Mouse (Mus musculus) adrenal gland, adult (tissue): ENCODE measurements around the gene Exoc3l2.
"Not testable (repeated sequence)": the region's sequence is repeated elsewhere in the genome, so short reads cannot be mapped to it uniquely, and the experiment has no call there.

Experiments
- DNase-seq, 2 experiments: peaks; one replicate each; pipeline ENCODE4 v3.0.0; 2022 to 2023; ENCODE audit warnings: low spot score in 1 of 2; ENCODE audit not compliant: inconsistent age in 2 of 2

Gene Exoc3l2

DNA sequence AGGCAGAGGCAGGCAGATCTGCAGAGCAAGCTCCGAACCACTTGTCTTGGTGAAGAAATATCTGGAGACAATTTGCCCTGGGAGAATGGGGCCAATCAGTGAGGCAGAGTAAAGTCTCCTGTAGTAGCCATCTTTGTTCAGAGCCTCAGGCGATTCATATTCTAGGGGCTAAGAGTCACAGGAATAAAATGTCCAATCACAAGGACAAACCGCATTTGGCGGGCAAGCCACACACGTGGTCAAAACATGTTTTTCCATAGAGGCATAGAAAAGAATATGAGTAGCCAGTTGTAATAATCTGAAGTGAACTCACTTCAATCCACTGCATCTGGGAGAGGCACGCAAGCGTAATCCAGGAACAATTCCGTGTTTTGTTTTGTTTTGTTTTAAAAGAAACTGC is 20.1 kb downstream of the Exoc3l2 start:
- peak in 1 of 2 experiments; percentile 54 for DNase-seq

DNA sequence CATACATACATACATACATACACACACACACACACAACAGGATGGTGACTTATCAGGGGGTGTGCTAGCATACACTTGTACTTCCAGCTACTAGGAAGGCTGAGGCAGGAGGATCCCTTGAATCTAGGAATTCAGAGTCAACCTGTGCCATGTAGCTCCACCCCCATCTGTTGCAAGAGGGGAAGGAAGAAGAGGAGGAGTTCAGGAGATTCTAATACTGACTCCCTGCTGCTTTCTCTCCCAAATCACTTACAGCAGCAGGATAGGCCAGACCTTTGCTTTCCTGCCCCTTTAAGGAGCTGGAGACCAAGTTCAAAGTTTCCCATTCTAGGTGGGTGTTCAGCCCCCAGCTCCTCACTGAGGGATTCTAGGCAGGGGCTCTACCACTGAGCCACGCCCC is 22.4 kb downstream of the Exoc3l2 start:
- DNase-seq: no peak

DNA sequence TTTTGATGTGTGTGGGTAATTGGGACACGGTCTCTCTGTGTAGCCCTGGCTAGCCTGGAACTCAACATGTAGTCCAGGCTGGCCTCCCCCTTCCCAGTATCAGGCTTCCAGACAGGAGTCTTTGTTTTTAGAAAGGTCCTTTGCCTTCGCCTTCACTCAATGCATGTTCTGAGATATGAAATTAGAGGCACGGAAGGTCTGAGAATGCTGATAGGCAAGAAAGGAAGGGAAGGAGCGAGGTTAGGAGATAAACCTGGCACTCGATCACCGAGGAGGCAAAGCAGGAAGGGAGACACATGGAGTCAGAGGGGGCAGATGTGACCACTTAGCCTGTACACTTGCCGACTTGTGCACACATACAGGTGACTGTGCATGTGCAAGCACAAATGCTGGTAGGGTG is 23.4 kb downstream of the Exoc3l2 start:
- no peak for DNase-seq

DNA sequence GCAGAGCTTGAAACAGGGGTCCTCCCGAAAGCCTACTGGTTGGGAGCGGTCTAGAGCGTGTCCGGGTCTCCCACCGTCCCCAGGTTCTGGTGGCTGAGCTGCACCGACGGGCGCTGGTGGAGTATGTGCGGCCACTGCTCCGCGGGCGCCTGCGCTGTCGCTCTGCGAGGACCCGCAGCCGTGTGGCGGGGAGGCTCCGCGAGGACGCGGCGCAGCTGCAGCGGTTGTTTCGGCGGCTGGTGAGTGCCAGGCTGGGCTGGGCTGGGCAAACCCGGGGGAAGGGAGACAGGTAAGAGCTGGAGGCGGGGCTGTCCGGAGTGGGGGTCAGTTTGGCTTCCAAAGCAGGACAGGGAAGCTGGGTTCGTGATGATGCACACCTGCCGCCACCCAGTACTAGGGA is 26.4 kb downstream of the Exoc3l2 start:
- no peak for DNase-seq

DNA sequence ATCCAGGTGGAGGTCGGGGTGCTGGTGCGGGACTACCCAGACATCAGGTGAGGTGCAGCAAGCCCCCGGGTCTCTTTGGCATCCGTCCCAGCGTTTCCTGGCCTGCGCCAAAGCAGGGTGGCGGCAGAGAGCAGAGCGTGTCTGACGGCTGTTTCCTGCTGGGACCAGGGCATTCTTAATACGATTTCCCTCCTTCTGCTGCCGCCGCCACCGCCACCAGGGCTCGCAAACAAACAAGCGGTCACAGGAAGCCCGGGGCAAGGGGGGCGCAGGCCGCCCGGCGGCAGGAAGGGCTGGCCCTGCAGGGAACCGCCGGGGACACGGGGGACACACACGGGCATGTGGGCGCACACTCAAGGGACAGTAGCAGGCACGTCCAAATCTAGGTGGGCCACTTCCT is 28.6 kb downstream of the Exoc3l2 start:
- DNase-seq: peak; percentile 80 to 86

DNA sequence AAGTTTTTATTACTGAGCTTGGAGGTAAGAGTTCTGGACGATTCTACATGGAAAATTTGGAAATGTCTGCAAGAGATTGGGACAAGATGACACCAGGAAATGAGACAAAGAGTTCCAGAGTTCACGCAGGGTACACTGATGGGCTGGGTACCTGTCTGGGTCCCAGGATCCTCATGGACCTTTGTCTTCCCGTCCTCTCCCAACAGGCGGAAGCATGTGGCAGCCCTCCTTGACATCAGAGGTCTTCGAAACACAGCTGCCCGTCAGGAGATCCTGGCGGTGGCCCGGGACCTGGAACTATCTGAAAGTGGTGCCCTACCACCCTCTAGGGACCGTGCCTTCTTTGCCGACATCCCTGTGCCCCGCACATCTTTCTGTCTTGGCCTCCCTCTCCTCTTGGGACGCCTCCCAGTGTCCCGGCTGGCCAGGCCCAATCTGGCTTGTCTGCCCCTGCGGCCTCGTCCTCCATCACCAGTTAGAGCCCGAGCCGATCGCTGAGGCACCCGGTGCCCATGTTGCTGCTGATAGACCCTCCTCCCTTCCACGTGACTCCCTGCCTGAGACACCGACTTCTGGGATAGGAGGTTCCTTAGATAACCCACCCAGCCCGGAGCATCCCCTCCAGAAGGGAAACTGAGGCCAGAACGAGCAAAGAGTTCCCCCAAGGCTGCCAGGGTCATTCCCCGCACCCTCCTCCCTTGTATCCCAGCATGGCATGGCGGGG is 31.8 kb downstream of the Exoc3l2 start:
- peak; percentile 65 to 79 for DNase-seq

DNA sequence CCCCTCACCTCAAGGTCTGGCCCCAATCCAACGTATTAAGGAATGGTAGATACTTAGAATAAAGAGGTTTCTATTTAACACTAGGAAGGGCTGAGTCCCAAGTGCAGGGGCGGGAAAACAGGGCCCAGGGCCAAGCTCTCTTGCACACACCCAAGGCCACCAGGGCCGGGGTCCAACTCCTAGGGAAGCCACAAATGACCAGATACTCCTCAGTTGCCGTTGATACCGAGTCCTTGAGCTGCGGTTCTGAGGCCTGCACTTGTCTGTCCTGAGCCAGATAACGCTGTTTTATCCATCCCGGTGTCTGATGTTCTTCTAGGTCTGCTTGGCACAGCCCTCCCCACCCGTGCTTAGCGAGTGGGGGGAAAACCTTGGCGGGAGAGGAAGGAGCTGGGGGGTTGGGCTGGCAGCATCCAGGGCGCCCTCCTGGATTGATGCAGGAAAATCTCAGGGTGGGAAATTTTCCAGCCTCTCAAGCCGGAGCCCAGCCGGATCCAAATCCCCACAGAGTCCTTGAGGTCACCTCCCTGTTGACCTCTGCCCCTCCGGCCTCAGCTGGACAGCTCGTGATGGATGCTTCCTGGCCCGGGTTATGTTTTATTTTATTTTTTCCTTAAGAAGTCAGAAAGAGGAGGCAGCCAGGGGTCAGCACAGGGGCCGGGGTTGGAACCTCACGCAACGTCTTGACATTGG is 32.5 kb downstream of the Exoc3l2 start:
- peak; percentile 91 to 94 for DNase-seq

DNA sequence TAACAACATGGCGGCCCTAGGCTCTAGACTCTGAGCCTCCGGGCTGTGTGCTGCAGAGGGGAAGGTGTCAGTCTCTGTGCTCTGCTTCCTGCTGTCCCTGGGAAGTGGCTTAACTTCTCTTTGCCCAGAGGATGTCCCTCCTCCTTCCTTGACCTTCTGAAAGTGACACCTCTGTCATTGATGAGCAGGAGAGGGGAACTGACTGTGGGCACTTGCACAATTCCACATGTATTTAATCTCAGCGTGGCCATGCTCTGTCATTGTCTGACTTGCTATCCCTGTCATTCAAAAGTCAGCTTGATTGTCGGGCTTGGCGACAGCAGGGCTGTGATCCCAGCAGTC is 33.1 kb downstream of the Exoc3l2 start:
- DNase-seq: no peak

DNA sequence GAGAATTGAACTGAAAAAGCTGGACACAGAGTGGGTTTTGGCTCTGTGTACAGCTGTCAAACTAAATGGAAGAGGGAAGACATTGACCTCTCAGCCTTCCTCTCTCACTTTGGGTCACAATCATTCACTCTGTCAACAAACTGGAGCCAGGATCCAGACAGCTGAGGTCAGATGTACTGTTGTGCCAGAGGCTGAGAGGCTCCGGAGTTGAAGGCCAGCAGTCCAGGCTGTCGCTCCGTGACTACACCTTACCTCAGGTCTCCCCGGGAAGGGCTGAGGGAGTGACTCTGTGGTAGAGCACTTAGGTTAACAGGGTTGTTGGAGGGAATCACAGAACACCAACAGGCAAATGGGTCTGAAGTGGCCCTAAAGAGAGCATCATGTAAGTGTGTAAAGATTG is 35.2 kb downstream of the Exoc3l2 start:
- DNase-seq: peak; percentile 79 to 91

DNA sequence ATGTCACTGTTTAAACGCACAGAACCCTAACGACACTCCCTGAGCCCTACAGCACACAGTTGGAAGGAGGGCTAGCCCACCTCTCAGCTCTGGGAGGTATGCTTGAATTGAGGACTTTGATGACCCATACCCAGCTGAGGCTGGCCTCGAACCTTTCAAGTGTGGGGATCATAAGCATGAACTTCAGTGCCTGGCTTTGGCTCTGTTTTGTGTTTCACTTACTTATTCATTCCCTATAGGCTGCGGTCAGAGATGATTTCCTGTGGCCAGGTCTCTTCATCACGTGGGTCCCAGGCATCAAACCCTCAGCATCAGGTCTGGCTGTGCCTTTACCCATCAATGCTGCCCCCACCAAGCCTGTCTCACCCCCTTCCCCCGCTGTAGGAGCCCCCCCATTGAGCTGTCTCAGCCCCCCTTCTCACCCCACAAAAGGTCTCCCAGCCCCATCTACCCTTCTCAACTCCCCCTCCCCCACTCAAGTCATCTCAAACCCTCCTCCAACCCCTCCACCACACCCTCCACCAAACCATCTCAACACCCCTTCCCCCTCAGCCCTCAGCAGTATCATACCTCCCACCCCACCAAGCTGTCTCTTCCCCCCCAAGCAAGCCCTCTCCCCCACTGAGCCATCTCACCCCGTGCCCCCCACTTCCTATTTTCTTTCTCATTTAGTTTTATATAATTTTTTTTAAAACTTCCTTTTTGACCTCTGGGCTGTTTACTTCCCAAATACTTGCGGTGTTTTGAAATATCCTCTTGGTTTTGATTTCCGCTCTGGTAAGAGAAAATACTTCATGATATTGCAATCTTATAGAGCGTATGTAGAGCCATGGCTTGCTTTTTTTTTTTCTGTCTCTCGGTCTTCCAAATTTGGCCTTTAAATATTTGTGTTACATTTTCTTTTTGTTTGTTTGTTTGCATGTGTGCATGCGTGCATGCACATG is 37.6 kb downstream of the Exoc3l2 start:
- peak in 1 of 2 experiments; percentile 54 for DNase-seq

DNA sequence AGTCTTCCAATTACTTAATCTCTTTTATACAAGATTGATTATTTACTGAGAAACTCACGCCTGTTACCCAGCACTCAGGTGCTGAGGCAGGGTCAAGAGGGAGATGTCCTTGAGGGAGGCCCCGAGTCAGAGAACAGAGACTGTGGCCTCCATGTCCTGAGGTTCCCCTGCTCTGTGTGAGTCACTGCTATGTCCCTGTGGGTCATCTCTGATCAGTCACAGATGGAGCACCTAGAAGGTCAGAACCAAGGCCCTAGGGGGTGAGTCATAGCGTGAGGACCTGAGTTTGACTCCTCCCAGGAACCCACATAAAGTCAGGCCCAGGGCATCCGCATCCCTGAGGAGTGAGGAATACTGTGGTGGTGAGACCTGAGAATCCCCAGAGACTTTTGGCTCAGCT is 38.5 kb downstream of the Exoc3l2 start:
- DNase-seq: peak; percentile 90 to 93

DNA sequence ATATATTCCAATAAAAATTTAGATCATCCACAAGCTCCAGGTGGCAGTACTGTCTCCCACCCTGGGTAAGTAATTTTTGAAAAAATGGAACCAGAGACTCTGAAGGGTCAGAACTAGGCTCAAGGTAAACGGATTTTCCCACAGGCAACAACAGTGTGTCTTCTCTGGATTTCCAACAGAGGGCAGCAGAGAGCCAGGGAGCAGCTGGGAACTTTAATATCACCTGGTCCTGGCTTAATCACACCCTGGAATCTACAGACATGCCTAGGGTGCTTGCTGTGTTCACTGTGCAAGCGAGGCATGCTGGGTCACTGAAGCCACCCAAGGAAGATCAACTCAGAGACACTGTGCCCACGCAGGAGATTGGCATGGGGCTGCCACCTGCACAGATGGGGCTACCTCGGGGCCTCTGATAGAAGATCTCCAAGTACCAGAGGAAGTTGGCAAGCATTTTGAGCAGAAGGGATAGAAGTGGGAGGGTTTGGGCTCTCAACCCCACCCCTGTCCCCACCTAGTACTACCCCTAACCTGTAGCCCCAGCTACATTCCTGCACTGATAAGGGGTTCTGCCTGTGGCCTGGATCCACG is 40.4 kb downstream of the Exoc3l2 start:
- DNase-seq: peak; percentile 69 to 85

DNA sequence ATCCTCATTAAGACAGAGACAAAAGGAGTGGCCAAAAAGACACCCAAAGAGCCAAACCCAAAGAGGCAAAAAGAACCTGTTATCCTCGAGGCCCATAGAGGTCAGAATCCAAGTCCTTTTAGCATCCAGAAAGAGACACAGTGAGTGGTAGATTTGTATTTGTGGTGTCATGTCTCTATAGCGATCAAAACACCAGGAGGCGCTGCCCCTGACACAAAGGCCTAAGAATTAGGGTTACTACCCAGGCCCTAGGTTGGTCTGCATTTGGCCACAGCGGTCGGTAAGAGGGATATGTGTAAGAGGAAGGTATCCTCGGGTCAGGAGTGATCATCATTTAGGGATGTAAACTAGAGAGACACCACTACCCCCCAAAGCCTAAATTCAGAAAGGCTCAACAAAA is 43.2 kb downstream of the Exoc3l2 start:
- DNase-seq: peak in 1 of 2 experiments; percentile 59

DNA sequence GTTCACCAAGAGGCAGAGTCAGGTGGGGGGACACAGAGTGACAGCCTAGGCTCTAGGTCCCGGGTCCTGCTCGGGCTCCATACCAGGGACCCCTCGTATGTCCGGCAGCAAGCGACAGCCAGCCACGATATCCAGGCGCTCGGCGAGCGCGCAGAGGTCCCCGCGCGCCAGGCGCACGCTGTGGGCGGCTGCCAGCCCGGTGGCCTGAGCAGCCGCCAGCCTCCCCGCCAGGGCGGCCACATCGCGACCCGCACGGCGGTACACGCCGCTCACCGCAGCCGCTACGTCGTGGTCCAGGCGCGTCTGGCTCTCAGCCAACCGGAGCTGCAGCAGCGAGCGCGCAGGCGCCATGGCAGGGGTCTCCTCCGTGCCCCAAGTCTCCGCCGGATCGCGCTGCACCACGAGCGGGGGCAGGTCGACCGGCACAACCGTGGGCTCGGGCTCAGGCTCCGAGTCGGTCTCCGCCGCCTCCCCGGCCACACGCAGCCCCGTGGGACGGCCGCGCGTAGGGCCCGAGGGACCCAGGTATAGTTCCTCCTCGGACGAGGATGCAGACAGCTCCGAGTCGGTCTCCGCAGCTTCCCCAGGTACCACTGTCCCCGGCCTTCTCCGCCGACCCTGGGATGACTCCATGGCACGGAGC is 44.0 kb downstream of the Exoc3l2 start:
- peak; percentile 73 to 84 for DNase-seq

DNA sequence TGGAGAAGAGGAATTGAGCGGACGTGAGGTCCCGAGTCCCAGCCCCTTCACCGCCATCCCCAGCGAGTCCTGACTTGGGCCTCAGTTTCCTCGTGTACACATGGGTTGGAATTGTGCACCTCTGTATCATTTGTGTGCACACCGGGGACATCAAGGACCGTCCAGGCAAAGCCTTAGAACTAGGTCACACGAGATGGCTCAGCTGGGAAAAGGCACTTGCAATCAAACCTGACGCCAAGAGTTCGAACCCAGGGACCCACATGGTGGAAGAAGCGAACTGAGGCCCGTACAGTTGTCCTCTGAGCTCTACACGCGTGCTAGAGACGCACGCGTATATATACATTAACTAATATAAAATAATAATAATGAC is 44.5 kb downstream of the Exoc3l2 start:
- DNase-seq: no peak

DNA sequence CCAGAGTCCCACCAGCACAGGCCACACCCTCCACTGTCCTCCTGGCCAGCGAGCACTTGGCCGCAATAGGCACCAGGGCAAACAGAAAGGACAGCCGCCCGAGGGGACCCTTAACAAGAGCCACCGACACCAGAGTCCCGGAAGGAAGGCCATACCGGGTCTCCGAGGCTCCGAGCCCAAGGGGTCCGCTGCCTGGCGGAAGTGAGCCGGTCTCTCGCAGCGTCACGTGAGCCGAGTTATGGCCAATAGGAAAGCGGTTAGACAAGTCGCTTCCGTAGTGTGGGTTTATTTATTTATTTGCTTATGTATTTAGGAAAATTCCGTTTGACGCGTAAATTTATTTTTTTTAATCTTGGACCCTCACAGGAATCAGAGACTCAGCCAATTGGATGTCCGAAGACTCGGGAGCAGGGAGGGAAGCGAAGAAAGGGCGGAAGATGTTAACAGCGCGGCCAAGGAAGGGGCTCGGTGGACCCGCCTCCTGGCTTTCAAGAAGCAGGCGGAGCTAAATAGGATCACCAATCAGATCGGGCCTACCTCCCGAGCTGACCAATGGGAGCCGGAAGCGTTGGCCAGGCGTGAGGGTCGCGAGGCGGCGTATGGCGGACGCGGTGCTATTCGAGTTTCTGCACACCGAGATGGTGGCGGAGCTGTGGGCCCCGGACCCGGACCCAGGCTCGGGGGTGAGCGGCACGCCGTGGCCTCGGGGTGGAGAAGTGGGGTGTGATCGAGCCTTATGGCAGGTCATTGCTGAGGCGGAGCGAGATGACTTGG is 45.2 kb downstream of the Exoc3l2 start, which contains the start of the genes Bloc1s3 and Trappc6a:
Bloc1s3 (minus strand) TSS at position 218 of the 774 bp plus-strand sequence.
Trappc6a (plus strand) TSS at position 246 of the 774 bp plus-strand sequence.
- DNase-seq: peak; percentile 94 to 98

DNA sequence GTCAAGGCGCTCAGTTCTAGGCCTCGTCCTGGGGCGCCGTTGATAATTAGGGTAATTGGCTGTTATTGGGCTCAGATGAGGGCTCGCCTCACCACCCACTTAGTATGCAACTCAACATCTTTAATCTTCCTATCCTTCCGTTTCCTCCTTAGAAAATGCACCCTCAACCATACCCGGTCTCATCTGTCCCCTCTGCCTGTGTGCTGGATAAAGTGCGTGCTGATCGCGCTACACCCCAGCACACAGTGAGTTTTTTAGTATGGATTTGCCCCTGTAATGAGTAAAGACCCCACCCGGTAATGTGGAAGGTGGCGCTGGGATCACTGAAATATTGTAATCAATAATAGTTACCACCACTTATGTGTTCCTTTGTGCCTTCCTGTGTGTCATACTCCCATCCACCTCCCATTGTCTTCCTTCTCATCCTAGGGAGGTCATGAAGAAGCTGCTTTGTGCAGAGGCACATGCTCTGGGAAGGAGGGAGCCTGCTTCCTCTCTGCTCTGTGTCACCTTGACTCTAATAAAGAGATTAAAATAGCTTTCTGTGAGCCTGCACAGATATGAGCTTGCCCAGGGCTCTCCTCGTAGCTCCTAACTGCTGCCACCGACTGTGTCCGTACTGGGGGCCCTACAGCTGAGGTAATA is 45.9 kb downstream of the Exoc3l2 start:
- no peak for DNase-seq

DNA sequence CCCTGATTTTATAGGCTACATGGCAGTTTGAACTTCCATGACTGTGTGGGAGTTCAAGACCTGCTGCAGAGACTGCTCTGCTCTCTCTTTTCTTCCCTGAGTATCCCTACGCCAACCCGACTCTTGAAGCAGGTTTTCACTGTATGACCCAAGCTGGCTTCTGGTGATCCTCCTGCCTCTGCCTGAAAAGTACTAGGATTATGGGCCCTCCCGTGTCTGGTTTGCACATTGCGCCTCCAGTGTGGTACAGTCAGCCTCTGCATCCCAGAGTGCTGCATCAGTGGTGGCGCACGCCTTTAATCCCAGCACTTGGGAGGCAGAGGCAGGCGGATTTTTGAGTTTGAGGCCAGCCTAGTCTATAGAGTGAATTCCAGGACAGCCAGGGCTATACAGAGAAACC is 46.7 kb downstream of the Exoc3l2 start:
- DNase-seq: no peak

DNA sequence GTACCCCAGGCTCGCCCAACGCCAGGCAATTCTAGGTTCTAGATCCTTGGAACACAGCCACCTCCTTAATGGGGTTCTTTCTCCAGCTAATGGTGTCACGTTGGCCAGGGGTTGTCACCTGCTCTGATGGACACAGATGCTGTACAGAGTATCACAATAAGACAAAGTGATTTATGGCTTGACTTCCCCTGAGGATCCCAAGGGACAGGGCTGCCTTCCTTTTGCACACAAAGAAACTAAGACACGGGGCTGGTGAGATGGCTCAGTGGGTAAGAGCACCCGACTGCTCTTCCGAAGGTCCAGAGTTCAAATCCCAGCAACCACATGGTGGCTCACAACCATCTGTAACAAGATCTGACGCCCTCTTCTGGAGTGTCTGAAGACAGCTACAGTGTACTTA is 48.8 kb downstream of the Exoc3l2 start:
- DNase-seq: not testable (repeated sequence)
